In the genomic region with DNA sequence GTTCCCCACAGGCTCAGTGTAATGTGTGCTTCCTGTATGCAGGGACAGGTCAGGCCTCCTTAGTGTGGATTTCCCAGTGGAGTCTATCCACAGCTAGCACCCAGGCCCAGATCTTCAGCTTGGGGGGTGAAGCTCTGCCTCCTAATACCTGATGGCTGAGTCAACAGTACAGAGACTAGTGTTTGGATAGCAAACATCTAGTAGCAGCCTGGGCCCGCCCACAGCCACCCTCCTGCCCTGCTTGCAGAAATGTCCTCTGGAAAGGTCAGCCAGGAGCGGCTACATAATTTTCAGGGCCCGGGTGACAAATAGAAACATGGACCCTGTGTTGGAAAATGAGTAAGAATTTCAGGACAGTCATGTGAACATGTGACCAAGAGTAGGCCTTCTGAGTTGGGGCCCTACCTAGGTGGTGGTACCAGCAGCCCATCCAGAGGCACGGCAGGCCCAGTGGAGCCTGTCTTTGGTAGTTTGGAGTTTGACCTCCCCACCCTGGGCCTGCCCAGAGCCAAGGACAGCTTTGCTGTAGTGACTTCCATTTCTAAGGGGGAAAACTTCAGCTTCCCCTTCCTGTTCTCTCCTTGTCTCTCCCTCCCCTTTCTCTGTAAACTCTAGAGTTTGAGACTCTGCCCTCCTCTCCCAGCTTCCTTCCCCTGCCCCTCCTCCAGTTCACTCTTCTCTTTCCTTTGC, we compare ENCODE assay signal across 8 mouse cellular contexts. TPM values are rescaled to one million over a fixed set of nuclear protein-coding genes. Genes with fewer than 3 reads are reported as not detected.
DNase-seq lines count a peak whose midpoint lies in the region; ATAC-seq lines count a peak whose summit lies in the region.

No protein-coding gene starts in this region.

- H3K9ac ChIP-seq in neural tube, embryonic 11.5 days (ENCODE audit: low read length) = no peak overlapping the region
- peak overlapping the region; percentile 64 for H3K9ac ChIP-seq in heart, embryonic 13.5 days
- peak overlapping the region; percentile 40 for H3K9ac ChIP-seq in midbrain, embryonic 11.5 days (ENCODE audit: low read length)

- DNase-seq in neural tube, embryonic 11.5 days (ENCODE audit: low spot score) = no peak
- no peak for DNase-seq in neural tube, embryonic 10.5 days (ENCODE audit: extremely low spot score, low spot score)
- peak; percentile 84 to 88 for DNase-seq in kidney, postnatal 36 days
- DNase-seq in midbrain, embryonic 11.5 days (ENCODE audit: low spot score, missing footprints) = no peak
- DNase-seq in frontal cortex, postnatal 36 days (ENCODE audit: low spot score in 2 of 2) = no peak
- no peak for DNase-seq in cerebellum, adult 8-10 months

- H3K4me1 ChIP-seq in neural tube, embryonic 11.5 days (ENCODE audit: control insufficient read depth, insufficient read depth, low read length) = peaks cover 21% of the 10 kb centered on the region
- H3K4me1 ChIP-seq in heart, embryonic 13.5 days = peaks cover 86% of the 10 kb centered on the region
- peaks cover 37% of the 10 kb centered on the region for H3K4me1 ChIP-seq in midbrain, embryonic 11.5 days (ENCODE audit: control insufficient read depth, insufficient read depth, low read length)

- H3K36me3 ChIP-seq in neural tube, embryonic 11.5 days (ENCODE audit: control insufficient read depth, insufficient read depth, low read length) = no peaks in the 10 kb centered on the region
- H3K36me3 ChIP-seq in heart, embryonic 13.5 days = peaks cover 8% of the 10 kb centered on the region; the same call in 1 of the 2 replicates
- H3K36me3 ChIP-seq in midbrain, embryonic 11.5 days (ENCODE audit: control insufficient read depth, insufficient read depth, low read length) = no peaks in the 10 kb centered on the region

- no peaks in the 10 kb centered on the region for H3K27me3 ChIP-seq in neural tube, embryonic 11.5 days (ENCODE audit: control insufficient read depth, insufficient read depth, low read length)
- H3K27me3 ChIP-seq in heart, embryonic 13.5 days (replicated peaks) = no peaks in the 10 kb centered on the region
- no peaks in the 10 kb centered on the region for H3K27me3 ChIP-seq in midbrain, embryonic 11.5 days (ENCODE audit: control insufficient read depth, insufficient read depth, low read length)

- H3K27ac ChIP-seq in neural tube, embryonic 11.5 days (ENCODE audit: low read depth, low read length) = peak overlapping the region; percentile 72
- peak overlapping the region; percentile 84 for H3K27ac ChIP-seq in heart, embryonic 13.5 days (replicated peaks)
- peak overlapping the region; percentile 79 for H3K27ac ChIP-seq in midbrain, embryonic 11.5 days (ENCODE audit: low read depth, low read length)

- 55% methylated on average over 4 of the region's 4 CpGs for WGBS in neural tube, embryonic 11.5 days
- WGBS in heart, embryonic 13.5 days = 28% methylated on average over 4 of the region's 4 CpGs
- 58% methylated on average over 4 of the region's 4 CpGs for whole genome bisulfite sequencing in midbrain, embryonic 11.5 days

- H3K4me3 ChIP-seq in neural tube, embryonic 11.5 days (ENCODE audit: low read depth, low read length) = no peak overlapping the region
- H3K4me3 ChIP-seq in heart, embryonic 13.5 days = no peak overlapping the region
- no peak overlapping the region for H3K4me3 ChIP-seq in midbrain, embryonic 11.5 days (ENCODE audit: low read depth, low read length)

- no peak overlapping the region for H3K4me2 ChIP-seq in neural tube, embryonic 11.5 days (ENCODE audit: low read depth)
- peak overlapping the region; percentile 16 for H3K4me2 ChIP-seq in heart, embryonic 13.5 days
- H3K4me2 ChIP-seq in midbrain, embryonic 11.5 days = peak overlapping the region; percentile 1; the same call in 1 of the 2 replicates

- no peak for ATAC-seq in neural tube, embryonic 11.5 days (ENCODE audit: insufficient read depth, low FRiP score, low TSS enrichment)
- no peak for ATAC-seq in heart, embryonic 13.5 days (ENCODE audit: extremely low read depth, insufficient number of reproducible peaks, low FRiP score, low TSS enrichment)
- peak; percentile 12; the same call in 1 of the 2 replicates for ATAC-seq in midbrain, embryonic 11.5 days (ENCODE audit: low FRiP score)
- no peak for ATAC-seq in activated CD4-positive, CD25-positive, alpha-beta regulatory T cell, adult 4 months

- H3K9me3 ChIP-seq in neural tube, embryonic 11.5 days (ENCODE audit: control insufficient read depth, low read length) = no peaks in the 10 kb centered on the region
- H3K9me3 ChIP-seq in heart, embryonic 13.5 days = no peaks in the 10 kb centered on the region
- no peaks in the 10 kb centered on the region for H3K9me3 ChIP-seq in midbrain, embryonic 11.5 days (ENCODE audit: control insufficient read depth, low read length)

RNA-seq across cellular contexts. Expression of a gene that starts 32.5 kb away (rescaled TPM):
- polyA plus RNA-seq in neural tube, embryonic 11.5 days (2014; fragmentation: Nextera tagmentation; extraction: Ambion mirVana) = 21.9 and 24.8 TPM in 2 replicates
- polyA plus RNA-seq in heart, embryonic 13.5 days (2015; fragmentation: Nextera tagmentation; extraction: Ambion mirVana) = 11.6 and 12.1 TPM in 2 replicates
- polyA plus RNA-seq in midbrain, embryonic 11.5 days (2014; fragmentation: Nextera tagmentation; extraction: Ambion mirVana) = 25.6 and 31.3 TPM in 2 replicates
- polyA plus RNA-seq in activated CD4-positive, CD25-positive, alpha-beta regulatory T cell, adult 4 months (2017; shearing (Covaris generic)) = 1 to 10 TPM; 4.2 to 4.6 TPM

RNA-seq across cellular contexts. Expression of a gene that starts 58.0 kb away (rescaled TPM):
- polyA plus RNA-seq in neural tube, embryonic 11.5 days (2014; fragmentation: Nextera tagmentation; extraction: Ambion mirVana) = 371 and 381 TPM in 2 replicates
- 1,911 and 2,152 TPM in 2 replicates for polyA plus RNA-seq in heart, embryonic 13.5 days (2015; fragmentation: Nextera tagmentation; extraction: Ambion mirVana)
- polyA plus RNA-seq in midbrain, embryonic 11.5 days (2014; fragmentation: Nextera tagmentation; extraction: Ambion mirVana) = 349 and 357 TPM in 2 replicates
- polyA plus RNA-seq in activated CD4-positive, CD25-positive, alpha-beta regulatory T cell, adult 4 months (2017; shearing (Covaris generic)) = 10 to 100 TPM; 24.8 to 31.7 TPM

Comparison
In these comparisons a context has a peak if more than half of its experiments do, and no peak if none do; other contexts are left out.
1. DNase-seq: peak in kidney, postnatal 36 days (2 of 2); none in neural tube, embryonic 11.5 days (single experiment), neural tube, embryonic 10.5 days (single experiment), midbrain, embryonic 11.5 days (single experiment), frontal cortex, postnatal 36 days (0 of 2) and cerebellum, adult 8-10 months (single experiment).
2. RNA of a gene that starts 58.0 kb away (polyA plus RNA-seq): 1,911 to 2,152 TPM in heart, embryonic 13.5 days, 371 to 381 TPM in neural tube, embryonic 11.5 days and 349 to 357 TPM in midbrain, embryonic 11.5 days; 24.8 to 31.7 TPM in activated CD4-positive, CD25-positive, alpha-beta regulatory T cell, adult 4 months; every median in the first group is over 10 times any median in the second.
3. Peak in every context shown above with its lines, with median percentiles within 50 percentile points of each other: H3K27ac ChIP-seq.